Mouse (Mus musculus): ENCODE results near the gene Arsb. TPM values are rescaled to one million over a fixed set of nuclear protein-coding genes. Genes with fewer than 3 reads are reported as not detected.

The Arsb gene
- polyA plus RNA-seq, 1 experiment from 2014 or later: 9.8 TPM

DNA sequence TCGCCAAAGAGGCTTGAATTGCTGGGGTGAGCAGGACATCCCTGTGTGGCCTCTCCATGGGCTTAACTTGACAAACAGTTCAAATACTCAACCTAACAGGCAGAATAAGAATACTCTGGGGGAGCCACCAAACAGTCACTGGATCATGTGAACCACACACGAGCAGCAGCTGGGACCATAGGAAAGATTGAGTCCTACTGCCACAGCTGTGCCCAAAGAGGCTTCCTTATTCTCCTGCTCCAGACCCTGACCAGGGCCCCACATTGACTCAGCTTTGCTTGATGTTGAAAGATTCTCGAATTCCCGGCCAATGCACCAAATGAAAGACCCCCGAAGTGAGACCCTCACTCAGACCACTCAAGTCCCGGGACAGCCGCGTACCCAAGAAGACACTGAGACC is 9.6 kb upstream of the Arsb start:
- Histone ChIP-seq H3K4me2 (replicated peaks) (no peak overlapping the region), H3K9ac (replicated peaks) (no peak overlapping the region), H3K36me3 (no peaks in the 10 kb centered on the region), H3K27me3 (no peaks in the 10 kb centered on the region), H3K4me1 (peaks cover 10% of the 10 kb centered on the region; the same call in 1 of the 2 replicates), H3K4me3 (no peak overlapping the region), H3K27ac (replicated peaks) (no peak overlapping the region), H3K9me3 (no peaks in the 10 kb centered on the region)
- 95% methylated on average over 8 of the region's 8 CpGs for WGBS
- no peak for ATAC-seq (ENCODE audit: low FRiP score, low read depth)

DNA sequence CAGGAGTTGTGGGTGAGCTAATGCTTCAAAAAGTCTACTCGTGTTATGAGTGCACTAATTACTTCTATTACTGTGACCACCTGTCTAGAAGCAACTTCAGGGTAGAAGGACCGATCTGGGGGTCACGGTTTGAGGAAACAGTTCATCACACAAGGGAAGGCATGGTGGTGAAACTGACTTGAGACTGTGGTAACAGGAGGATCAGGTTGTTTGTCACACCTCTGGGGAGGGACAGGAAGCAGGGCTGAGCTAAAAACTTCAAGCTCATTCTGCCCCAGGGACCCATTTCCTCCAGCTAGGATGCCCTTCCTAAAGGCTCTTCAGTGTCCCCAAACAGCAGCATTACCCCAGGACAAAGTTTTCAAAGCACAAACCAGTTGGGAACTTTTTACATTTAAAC is 8.6 kb upstream of the Arsb start:
- H3K4me2 ChIP-seq (replicated peaks): no peak overlapping the region
- H3K9ac ChIP-seq (replicated peaks): no peak overlapping the region
- ATAC-seq (ENCODE audit: low FRiP score, low read depth): no peak
- H3K9me3 ChIP-seq: no peaks in the 10 kb centered on the region
- no peaks in the 10 kb centered on the region for H3K36me3 ChIP-seq
- no peak overlapping the region for H3K4me3 ChIP-seq
- 92% methylated on average over 3 of the region's 3 CpGs for WGBS
- H3K27ac ChIP-seq (replicated peaks): no peak overlapping the region
- H3K4me1 ChIP-seq: peaks cover 10% of the 10 kb centered on the region; the same call in 1 of the 2 replicates
- no peaks in the 10 kb centered on the region for H3K27me3 ChIP-seq

DNA sequence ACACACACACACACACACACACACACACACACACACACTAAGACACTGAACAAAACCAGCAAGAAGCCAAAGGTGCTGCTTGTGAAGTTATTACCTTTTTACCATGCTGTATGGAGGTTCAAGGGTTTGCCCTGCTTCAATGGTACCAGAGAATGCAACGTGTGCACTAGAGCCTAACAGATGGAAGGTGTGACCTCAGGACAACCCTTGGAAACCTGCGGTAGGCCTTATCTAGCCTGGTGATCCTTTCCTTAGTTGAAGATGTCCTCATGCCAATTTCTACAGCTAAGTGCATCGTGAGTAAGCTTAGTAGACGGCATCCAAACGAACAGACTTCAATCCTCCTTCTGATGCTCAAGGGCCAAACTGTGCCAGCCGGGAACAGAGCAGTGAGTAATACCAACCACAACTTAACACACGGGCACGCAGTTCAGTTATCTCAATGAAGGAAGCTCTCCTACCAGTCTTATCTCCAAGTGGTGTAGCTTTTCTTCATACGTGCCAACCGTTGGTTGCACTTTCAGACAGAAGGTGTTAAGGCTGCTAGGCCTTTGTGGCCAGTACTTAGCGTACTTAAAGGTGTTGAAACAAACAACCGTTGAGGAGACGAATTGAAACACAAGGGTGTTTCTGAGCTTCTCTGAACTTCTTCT is 7.0 kb upstream of the Arsb start:
- no peak for ATAC-seq (ENCODE audit: low FRiP score, low read depth)
- no peak overlapping the region for H3K4me2 ChIP-seq (replicated peaks)
- H3K27ac ChIP-seq (replicated peaks): no peak overlapping the region
- H3K27me3 ChIP-seq: peaks cover 3% of the 10 kb centered on the region; the same call in 1 of the 2 replicates
- no peaks in the 10 kb centered on the region for H3K36me3 ChIP-seq
- WGBS: 93% methylated on average over 13 of the region's 13 CpGs
- no peak overlapping the region for H3K4me3 ChIP-seq
- no peaks in the 10 kb centered on the region for H3K9me3 ChIP-seq
- H3K9ac ChIP-seq (replicated peaks): no peak overlapping the region
- no peaks in the 10 kb centered on the region for H3K4me1 ChIP-seq

DNA sequence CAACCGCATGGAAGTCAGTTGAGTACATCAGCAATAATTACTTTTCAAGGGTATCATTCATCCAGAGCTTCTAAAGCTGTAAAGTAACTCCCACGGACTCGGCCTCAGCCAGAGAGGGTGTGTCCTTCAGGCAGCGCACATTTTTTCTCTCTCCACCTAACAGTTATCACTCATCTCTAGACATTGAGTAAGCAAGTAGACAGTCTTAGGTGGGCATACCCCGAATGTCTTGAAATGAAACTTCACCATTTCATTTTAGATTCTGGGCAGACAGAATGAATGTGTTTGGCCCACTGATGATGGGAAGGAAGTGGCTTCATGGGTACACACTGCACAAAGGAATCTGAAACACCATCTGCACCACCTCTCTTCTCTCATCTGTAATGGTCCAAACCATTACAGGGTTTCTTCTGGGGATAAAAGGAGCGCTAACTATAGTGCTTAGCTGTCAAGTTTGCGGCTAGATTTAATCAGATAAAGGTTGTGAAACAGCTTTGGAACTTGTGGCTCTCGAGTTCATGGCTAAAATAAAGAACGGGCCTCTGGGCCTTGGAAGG is 321 bp upstream of the Arsb start:
- Histone ChIP-seq H3K4me2 (replicated peaks) (peak overlapping the region; percentile 63), H3K27ac (replicated peaks) (peak overlapping the region; percentile 84), H3K9me3 (no peaks in the 10 kb centered on the region), H3K9ac (replicated peaks) (peak overlapping the region; percentile 70), H3K36me3 (no peaks in the 10 kb centered on the region), H3K4me1 (peaks cover 9% of the 10 kb centered on the region; the same call in 1 of the 2 replicates), H3K27me3 (peaks cover 9% of the 10 kb centered on the region; the same call in 1 of the 2 replicates), H3K4me3 (peak overlapping the region; percentile 54)
- ATAC-seq (ENCODE audit: low FRiP score, low read depth): peak; percentile 47
- 34% methylated on average over 9 of the region's 9 CpGs for WGBS

DNA sequence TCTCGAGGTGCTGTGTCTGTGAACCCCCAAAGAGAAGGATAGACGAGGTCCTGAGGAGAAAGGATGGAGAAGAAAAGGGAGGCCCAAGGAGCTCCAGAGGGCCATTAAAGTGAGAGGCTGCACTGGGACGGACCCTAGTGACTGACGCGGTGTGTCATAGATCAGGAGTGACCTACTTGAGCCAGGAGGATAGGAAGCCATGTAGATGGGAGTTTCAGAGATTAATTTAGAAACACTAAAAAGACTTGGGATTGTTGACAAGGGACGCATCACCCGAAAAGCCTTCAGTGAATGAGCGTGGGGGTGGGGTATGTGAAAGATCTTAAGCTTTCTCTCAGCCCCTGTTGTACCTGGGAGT is 828 bp downstream of the Arsb start:
- no peaks in the 10 kb centered on the region for H3K36me3 ChIP-seq
- H3K9ac ChIP-seq (replicated peaks): peak overlapping the region; percentile 70
- peak overlapping the region; percentile 84 for H3K27ac ChIP-seq (replicated peaks)
- H3K27me3 ChIP-seq: peaks cover 9% of the 10 kb centered on the region; the same call in 1 of the 2 replicates
- 40% methylated on average over 8 of the region's 8 CpGs for WGBS
- ATAC-seq (ENCODE audit: low FRiP score, low read depth): peak; percentile 57
- H3K4me2 ChIP-seq (replicated peaks): peak overlapping the region; percentile 63
- peaks cover 9% of the 10 kb centered on the region; the same call in 1 of the 2 replicates for H3K4me1 ChIP-seq
- H3K9me3 ChIP-seq: no peaks in the 10 kb centered on the region
- H3K4me3 ChIP-seq: peak overlapping the region; percentile 54

DNA sequence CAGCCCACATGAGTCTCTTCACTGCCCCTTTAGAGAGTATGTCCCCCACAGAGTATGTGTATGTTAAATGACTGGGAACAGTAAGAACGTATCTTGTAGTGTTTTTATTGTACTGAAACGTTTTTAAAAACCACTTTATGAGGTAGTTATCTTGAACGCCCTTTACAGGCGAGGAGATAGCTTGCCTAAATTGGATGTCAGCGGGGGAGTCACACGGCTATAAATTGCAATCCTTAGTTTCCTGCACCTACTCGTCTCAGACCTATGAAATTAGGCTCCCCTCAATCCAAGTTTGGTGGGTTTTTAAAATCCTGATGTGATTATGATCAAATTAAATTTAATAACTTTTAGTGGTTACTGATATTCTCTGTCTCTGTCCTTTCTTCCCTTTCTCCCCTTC is 1.4 kb downstream of the Arsb start:
- no peaks in the 10 kb centered on the region for H3K36me3 ChIP-seq
- H3K4me1 ChIP-seq: peaks cover 9% of the 10 kb centered on the region; the same call in 1 of the 2 replicates
- no peak overlapping the region for H3K27ac ChIP-seq (replicated peaks)
- no peaks in the 10 kb centered on the region for H3K9me3 ChIP-seq
- ATAC-seq (ENCODE audit: low FRiP score, low read depth): no peak
- peak overlapping the region; percentile 63; the same call in 1 of the 2 replicates for H3K4me2 ChIP-seq (replicated peaks)
- no peak overlapping the region for H3K4me3 ChIP-seq
- H3K9ac ChIP-seq (replicated peaks): no peak overlapping the region
- 83% methylated on average over 7 of the region's 7 CpGs for WGBS
- H3K27me3 ChIP-seq: peaks cover 9% of the 10 kb centered on the region; the same call in 1 of the 2 replicates

DNA sequence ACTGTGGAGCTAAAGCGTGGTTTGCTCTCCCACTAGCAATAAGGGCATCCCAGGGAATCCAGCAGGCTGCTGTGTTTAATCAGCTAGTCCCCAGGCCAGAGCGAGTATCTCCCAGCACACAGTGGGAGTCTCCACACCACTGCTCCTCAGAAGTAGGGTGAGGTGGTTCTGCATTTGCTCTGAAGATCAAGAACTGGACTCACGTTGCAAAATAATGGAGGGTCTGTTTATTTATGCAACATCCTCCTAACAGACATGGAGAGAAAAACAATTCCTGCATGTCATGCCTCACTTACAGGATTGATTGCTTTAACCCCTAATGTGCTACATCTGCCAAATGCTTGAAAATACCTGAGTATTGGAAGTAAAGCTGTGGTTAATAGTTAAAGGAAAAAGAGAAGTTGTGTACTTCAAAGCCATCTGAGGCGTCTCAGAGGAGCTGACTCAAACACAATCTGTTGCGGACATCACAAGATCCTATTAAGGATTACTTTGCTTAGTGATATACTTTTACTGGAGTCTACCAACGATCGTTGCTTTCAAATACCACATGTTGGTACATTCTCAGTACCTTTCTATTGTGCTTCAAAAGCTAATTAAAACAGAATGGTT is 2.4 kb downstream of the Arsb start:
- H3K9ac ChIP-seq (replicated peaks): no peak overlapping the region
- no peak for ATAC-seq (ENCODE audit: low FRiP score, low read depth)
- H3K4me1 ChIP-seq: peaks cover 9% of the 10 kb centered on the region; the same call in 1 of the 2 replicates
- WGBS: 71% methylated on average over 7 of the region's 7 CpGs
- H3K27ac ChIP-seq (replicated peaks): no peak overlapping the region
- H3K9me3 ChIP-seq: no peaks in the 10 kb centered on the region
- peaks cover 9% of the 10 kb centered on the region; the same call in 1 of the 2 replicates for H3K27me3 ChIP-seq
- no peak overlapping the region for H3K4me2 ChIP-seq (replicated peaks)
- H3K36me3 ChIP-seq: no peaks in the 10 kb centered on the region
- H3K4me3 ChIP-seq: no peak overlapping the region

DNA sequence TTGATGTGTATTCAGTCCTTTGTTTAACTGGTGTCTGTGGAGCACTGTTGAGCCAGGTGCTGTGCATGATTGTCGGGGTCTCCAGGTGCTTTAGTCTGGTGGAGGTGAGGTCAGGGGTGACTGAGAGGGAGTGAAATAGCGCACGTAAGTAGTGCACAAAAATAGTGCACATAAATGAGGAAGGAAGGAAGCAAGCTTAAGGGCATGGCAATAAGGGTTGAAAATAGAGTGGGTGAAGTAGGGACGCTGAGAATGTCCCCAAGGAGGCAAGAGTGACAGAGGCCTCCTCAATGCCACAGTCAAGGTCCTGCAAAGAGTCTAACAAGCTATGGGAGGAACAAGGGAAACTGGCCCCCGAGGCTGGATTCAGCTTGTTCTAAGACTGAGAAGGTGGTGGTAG is 11.4 kb downstream of the Arsb start:
- 88% methylated on average over 5 of the region's 5 CpGs for WGBS
- Histone ChIP-seq H3K9ac (replicated peaks) (no peak overlapping the region), H3K27me3 (no peaks in the 10 kb centered on the region), H3K27ac (replicated peaks) (no peak overlapping the region), H3K4me1 (no peaks in the 10 kb centered on the region), H3K36me3 (no peaks in the 10 kb centered on the region), H3K9me3 (no peaks in the 10 kb centered on the region), H3K4me3 (no peak overlapping the region), H3K4me2 (replicated peaks) (no peak overlapping the region)
- ATAC-seq (ENCODE audit: low FRiP score, low read depth): no peak

DNA sequence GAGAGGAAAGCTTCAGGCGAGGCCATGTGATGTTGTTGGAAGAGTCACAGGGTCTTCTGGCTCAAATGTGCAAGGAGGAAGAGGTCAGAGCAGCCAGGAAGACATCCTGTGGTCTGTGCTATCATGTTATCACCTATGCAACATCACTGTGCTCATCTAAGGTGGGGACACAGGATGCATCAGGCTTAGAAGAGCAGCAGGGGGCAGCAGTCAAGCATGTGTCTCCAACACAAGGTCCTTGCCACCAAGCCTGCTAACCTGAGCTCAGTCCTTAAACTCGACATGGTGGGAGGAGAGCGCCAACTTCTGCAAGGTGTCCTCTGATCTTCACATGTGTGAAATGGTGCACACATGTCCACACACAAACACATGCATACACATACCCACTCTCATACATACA is 13.9 kb downstream of the Arsb start:
- no peak for ATAC-seq (ENCODE audit: low FRiP score, low read depth)
- Histone ChIP-seq H3K4me2 (replicated peaks) (no peak overlapping the region), H3K27me3 (no peaks in the 10 kb centered on the region), H3K9ac (replicated peaks) (no peak overlapping the region), H3K4me3 (no peak overlapping the region), H3K27ac (replicated peaks) (no peak overlapping the region), H3K4me1 (no peaks in the 10 kb centered on the region), H3K9me3 (no peaks in the 10 kb centered on the region), H3K36me3 (no peaks in the 10 kb centered on the region)
- 73% methylated on average over 3 of the region's 3 CpGs for WGBS

DNA sequence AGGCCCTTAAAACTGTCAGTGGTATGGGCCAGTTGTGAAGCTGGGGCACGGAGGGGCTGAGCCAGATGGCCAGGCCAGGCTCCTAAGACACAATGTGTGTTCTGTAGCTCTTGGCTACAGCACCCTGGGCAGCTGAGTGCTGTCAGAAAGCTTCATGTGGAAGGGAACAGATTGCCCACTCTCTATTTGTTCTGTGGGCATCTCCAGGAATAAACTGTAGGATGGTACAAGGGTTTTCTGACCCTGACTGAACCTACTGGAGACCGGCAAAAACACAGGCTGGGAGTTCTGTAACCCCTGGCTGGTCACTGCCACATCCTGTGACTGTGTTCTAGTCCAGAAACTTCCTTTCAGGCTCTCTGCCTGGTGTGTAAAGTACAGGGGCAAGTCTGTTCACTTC is 14.6 kb downstream of the Arsb start:
- WGBS: 83% methylated on average over 2 of the region's 2 CpGs
- H3K4me3 ChIP-seq: no peak overlapping the region
- H3K36me3 ChIP-seq: no peaks in the 10 kb centered on the region
- H3K9ac ChIP-seq (replicated peaks): no peak overlapping the region
- ATAC-seq (ENCODE audit: low FRiP score, low read depth): no peak
- H3K9me3 ChIP-seq: no peaks in the 10 kb centered on the region
- no peak overlapping the region for H3K27ac ChIP-seq (replicated peaks)
- H3K4me2 ChIP-seq (replicated peaks): no peak overlapping the region
- H3K27me3 ChIP-seq: no peaks in the 10 kb centered on the region
- no peaks in the 10 kb centered on the region for H3K4me1 ChIP-seq

DNA sequence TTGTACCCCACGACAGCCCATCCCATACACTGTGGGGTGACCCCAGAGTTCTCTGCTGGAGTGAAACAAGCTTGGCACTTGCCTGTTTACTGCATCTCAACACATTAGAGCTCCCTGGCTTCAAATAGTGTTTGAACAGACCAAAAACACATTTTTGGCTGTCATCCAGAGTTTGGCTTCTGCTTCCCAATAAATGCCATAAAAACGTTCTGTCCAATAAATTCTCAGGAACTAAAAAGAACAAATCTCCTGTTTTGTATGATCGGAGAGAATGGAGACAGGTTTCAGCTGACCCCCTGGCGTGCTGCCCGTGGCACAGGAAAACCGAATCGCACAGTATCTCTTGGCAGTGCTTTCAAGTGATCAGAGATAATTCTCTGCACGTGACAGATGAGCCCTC is 16.2 kb downstream of the Arsb start:
- no peak for ATAC-seq (ENCODE audit: low FRiP score, low read depth)

DNA sequence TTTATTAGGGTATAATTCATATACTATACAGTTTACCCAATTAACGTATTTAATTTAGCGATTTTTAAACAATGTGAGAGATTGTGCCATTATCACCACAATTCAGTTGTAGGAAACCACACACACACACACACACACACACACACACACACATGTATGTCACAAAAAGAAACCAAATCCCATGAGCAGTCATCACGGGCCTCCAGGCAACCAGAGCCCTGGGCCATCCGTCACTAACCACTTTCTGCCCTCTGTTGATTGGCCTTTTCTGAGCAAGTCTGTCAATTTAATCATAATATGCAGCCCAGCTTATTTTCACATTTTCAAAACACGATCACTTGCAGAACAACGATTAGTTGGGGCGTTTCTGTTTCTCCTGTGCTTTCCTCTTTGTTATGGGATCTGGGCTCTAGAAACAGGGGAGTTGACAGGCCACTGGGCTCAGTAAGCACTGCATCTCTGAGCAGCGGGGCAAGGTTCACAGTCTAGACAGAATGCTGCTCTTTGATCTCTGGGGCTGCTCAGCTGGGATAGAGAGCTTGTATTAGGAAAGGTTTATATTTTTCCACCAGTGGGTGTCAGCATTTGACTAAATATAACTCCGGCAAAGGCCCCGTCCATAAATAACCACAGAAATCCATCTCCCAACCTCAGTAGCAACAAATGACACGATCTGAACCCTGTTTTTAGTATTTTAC is 21.7 kb downstream of the Arsb start:
- Histone ChIP-seq H3K4me1 (0 out of 2 replicates have a peak, but pooled peaks cover 3% of the 10 kb centered on the region), H3K4me3 (no peak overlapping the region), H3K36me3 (no peaks in the 10 kb centered on the region), H3K9ac (replicated peaks) (no peak overlapping the region), H3K4me2 (replicated peaks) (no peak overlapping the region), H3K27ac (replicated peaks) (no peak overlapping the region), H3K27me3 (no peaks in the 10 kb centered on the region), H3K9me3 (no peaks in the 10 kb centered on the region)
- ATAC-seq (ENCODE audit: low FRiP score, low read depth): peak; percentile 87
- WGBS: 49% methylated on average over 11 of the region's 11 CpGs

More for the DNA sequence above, 16.2 kb downstream of the Arsb start:
- no peak overlapping the region for H3K4me3 ChIP-seq
- H3K36me3 ChIP-seq: no peaks in the 10 kb centered on the region
- H3K4me2 ChIP-seq (replicated peaks): no peak overlapping the region
- H3K27me3 ChIP-seq: no peaks in the 10 kb centered on the region
- WGBS: 81% methylated on average over 8 of the region's 8 CpGs
- no peak overlapping the region for H3K27ac ChIP-seq (replicated peaks)
- no peaks in the 10 kb centered on the region for H3K4me1 ChIP-seq
- H3K9me3 ChIP-seq: no peaks in the 10 kb centered on the region
- H3K9ac ChIP-seq (replicated peaks): no peak overlapping the region
